In genomic region chr16:86816763-86817593, GRCm38 (mm10) we compare ENCODE assay signal across 8 mouse cellular contexts.
A peak's percentile ranks its signal among the peaks of the same experiment; 100 is the strongest.
DNase-seq lines count a peak whose midpoint lies in the region; ATAC-seq and TF ChIP-seq lines count a peak whose summit lies in the region.
"Had no signal": no experiment of that assay in that cellular context is flagged by ENCODE, and none has a peak within 500 bp of the region (broad histone marks: within the 10 kb centered on the region; RNA-seq: fewer than 3 reads in every experiment).

No protein-coding gene starts in this region.

- no peak for TF ChIP-seq CTCF in forebrain, postnatal 0 days (IDR thresholded peaks at IDR 0.05; ENCODE audit: low read depth)

- H3K4me2 ChIP-seq in lung, embryonic 16.5 days (ENCODE audit: low read depth, low read length): no peak overlapping the region
- no peak overlapping the region for H3K4me2 ChIP-seq in forebrain, postnatal 0 days (ENCODE audit: low read depth)
- peak overlapping the region; percentile 29 for H3K4me2 ChIP-seq in stomach, embryonic 15.5 days

- H3K9me3 ChIP-seq in lung, embryonic 16.5 days (ENCODE audit: control insufficient read depth, low read length): no peaks in the 10 kb centered on the region
- no peaks in the 10 kb centered on the region for H3K9me3 ChIP-seq in forebrain, postnatal 0 days (ENCODE audit: low read length)
- H3K9me3 ChIP-seq in stomach, embryonic 15.5 days: no peaks in the 10 kb centered on the region

- no peaks in the 10 kb centered on the region for H3K36me3 ChIP-seq in lung, embryonic 16.5 days (ENCODE audit: control insufficient read depth, insufficient read depth, low read length)
- no peaks in the 10 kb centered on the region for H3K36me3 ChIP-seq in forebrain, postnatal 0 days (ENCODE audit: insufficient read depth)
- no peaks in the 10 kb centered on the region for H3K36me3 ChIP-seq in stomach, embryonic 15.5 days

- DNase-seq in lung, postnatal 14 days: no peak
- peak; percentile 4 for DNase-seq in forebrain, postnatal 0 days
- DNase-seq in kidney, postnatal 4 days: peak; percentile 27 to 57
- DNase-seq in spleen, postnatal 10 days (ENCODE audit: low spot score in 2 of 2): no peak
- no peak for DNase-seq in adrenal gland, postnatal 25 days

- H3K9ac ChIP-seq in lung, embryonic 16.5 days (ENCODE audit: low read length): no peak overlapping the region
- no peak overlapping the region for H3K9ac ChIP-seq in forebrain, postnatal 0 days
- H3K9ac ChIP-seq in stomach, embryonic 15.5 days: no peak overlapping the region

- no peaks in the 10 kb centered on the region for H3K27me3 ChIP-seq in lung, embryonic 16.5 days (ENCODE audit: control insufficient read depth, insufficient read depth, low read depth, low read length)
- H3K27me3 ChIP-seq in forebrain, postnatal 0 days (ENCODE audit: insufficient read depth, low read length): no peaks in the 10 kb centered on the region
- no peaks in the 10 kb centered on the region for H3K27me3 ChIP-seq in stomach, embryonic 15.5 days (replicated peaks)

- peaks cover 6% of the 10 kb centered on the region; the same call in 1 of the 2 replicates for H3K4me1 ChIP-seq in lung, embryonic 16.5 days (replicated peaks; ENCODE audit: control insufficient read depth, insufficient read depth, low read length)
- no peaks in the 10 kb centered on the region for H3K4me1 ChIP-seq in forebrain, postnatal 0 days (ENCODE audit: insufficient read depth)
- no peaks in the 10 kb centered on the region for H3K4me1 ChIP-seq in stomach, embryonic 15.5 days

- H3K27ac ChIP-seq in lung, embryonic 16.5 days (ENCODE audit: low read length): 0 out of 2 replicates have a peak overlapping the region, but pooled peaks have one; percentile 3
- H3K27ac ChIP-seq in forebrain, postnatal 0 days (ENCODE audit: low read depth, low read length): no peak overlapping the region
- H3K27ac ChIP-seq in stomach, embryonic 15.5 days: peak overlapping the region; percentile 73
- H3K27ac ChIP-seq: hindbrain, postnatal 0 days had no signal

- WGBS in lung, embryonic 16.5 days: 18% methylated on average over 8 of the region's 8 CpGs
- WGBS in forebrain, postnatal 0 days: 64% methylated on average over 8 of the region's 8 CpGs
- 19% methylated on average over 8 of the region's 8 CpGs for WGBS in stomach, embryonic 15.5 days

- no peak overlapping the region for H3K4me3 ChIP-seq in lung, embryonic 16.5 days (ENCODE audit: low read length)
- H3K4me3 ChIP-seq in forebrain, postnatal 0 days (ENCODE audit: low read depth, low read length): no peak overlapping the region
- H3K4me3 ChIP-seq in stomach, embryonic 15.5 days (replicated peaks): no peak overlapping the region

- ATAC-seq in lung, embryonic 16.5 days (ENCODE audit: low read depth): peak; percentile 26; the same call in 1 of the 2 replicates
- ATAC-seq in forebrain, postnatal 0 days: no peak
- peak; percentile 92 for ATAC-seq in stomach, embryonic 15.5 days (ENCODE audit: insufficient read depth, low FRiP score, low read depth)
- ATAC-seq: hindbrain, postnatal 0 days had no signal

Comparison
In these comparisons a context has a peak if more than half of its experiments do, and no peak if none do; other contexts are left out.
1. DNase-seq: peak in forebrain, postnatal 0 days (single experiment) and kidney, postnatal 4 days (2 of 2); none in lung, postnatal 14 days (single experiment), spleen, postnatal 10 days (0 of 2) and adrenal gland, postnatal 25 days (single experiment).